In genomic region chr3:121537996-121538395, GRCm38 (mm10) we compare ENCODE assay signal across 16 mouse cellular contexts.
"Had no signal": no experiment of that assay in that cellular context is flagged by ENCODE, and none has a peak within 500 bp of the region (broad histone marks: within the 10 kb centered on the region; RNA-seq: fewer than 3 reads in every experiment).

No protein-coding gene starts in this region.

- H3K9ac ChIP-seq: limb, embryonic 13.5 days; liver, embryonic 12.5 days; liver, embryonic 15.5 days had no signal

- H3K9me3 ChIP-seq: limb, embryonic 10.5 days; limb, embryonic 13.5 days; liver, embryonic 12.5 days; liver, embryonic 15.5 days had no signal

- DNase-seq: kidney, adult 11 months; kidney, adult 9 months; kidney, postnatal 14 days; layer of hippocampus, adult 9-11 months; liver; midbrain, embryonic 14.5 days; right cerebral cortex, adult 18-20 months; right cerebral cortex, postnatal 25 days; thymus, adult 18-20 months; thymus, postnatal 36 days had no signal

- H3K27ac ChIP-seq: layer of hippocampus, adult 2 months; limb, embryonic 13.5 days; liver, embryonic 12.5 days; liver, embryonic 15.5 days had no signal

- H3K4me3 ChIP-seq: layer of hippocampus, adult 2 months; limb, embryonic 10.5 days; limb, embryonic 13.5 days; liver, embryonic 12.5 days; liver, embryonic 15.5 days had no signal

- H3K4me1 ChIP-seq: liver, embryonic 15.5 days had no signal

- H3K4me2 ChIP-seq: limb, embryonic 13.5 days; liver, embryonic 12.5 days; liver, embryonic 15.5 days; midbrain, embryonic 11.5 days had no signal

- ATAC-seq: liver, embryonic 12.5 days had no signal

- H3K36me3 ChIP-seq: limb, embryonic 10.5 days; limb, embryonic 13.5 days; liver, embryonic 12.5 days; liver, embryonic 15.5 days had no signal
